Mouse (Mus musculus) forebrain, embryonic 12.5 days (tissue): ENCODE data around the gene Olfr630. TPM values are rescaled to one million over a fixed set of nuclear protein-coding genes. Genes with fewer than 3 reads are reported as not detected.

Source experiments
- ATAC-seq: fragments of 200-750 bp; cut with Nextera tagmentation; 2 replicates; pipeline ENCODE4 v1.8.0; 2017; ENCODE audit warnings: moderate TSS enrichment; ENCODE audit not compliant: low FRiP score
- H3K27ac ChIP-seq: fragments of 300-500 bp; sonication (generic); 2 replicates; pipeline ENCODE4 v1.5.1; 2016; ENCODE audit warnings: mild to moderate bottlenecking
- H3K27me3 ChIP-seq: fragments of 300-500 bp; sonication (generic); 2 replicates; pipeline ENCODE4 v1.6.1; 2016; ENCODE audit warnings: mild to moderate bottlenecking
- H3K36me3 ChIP-seq: fragments of 300-500 bp; sonication (generic); replicated peaks from 2 replicates; pipeline ENCODE4 v1.6.1; 2016; ENCODE audit warnings: mild to moderate bottlenecking
- H3K4me1 ChIP-seq: fragments of 300-500 bp; sonication (generic); 2 replicates; pipeline ENCODE4 v1.6.1; 2016
- H3K4me2 ChIP-seq: fragments of 300-500 bp; sonication (generic); 2 replicates; pipeline ENCODE4 v1.6.1; 2016; ENCODE audit warnings: mild to moderate bottlenecking, moderate library complexity
- H3K4me3 ChIP-seq: fragments of 300-500 bp; sonication (generic); replicated peaks from 2 replicates; pipeline ENCODE4 v1.5.1; 2016; ENCODE audit warnings: mild to moderate bottlenecking
- H3K9ac ChIP-seq: fragments of 300-500 bp; sonication (generic); 2 replicates; pipeline ENCODE4 v1.6.1; 2016; ENCODE audit warnings: mild to moderate bottlenecking
- H3K9me3 ChIP-seq: fragments of 300-500 bp; sonication (generic); 2 replicates; pipeline ENCODE4 v1.6.1; 2016
- WGBS: fragments of 180-500 bp; shearing (Covaris S2); methylation state at CpG from one replicate; pipeline ENCODE4 v1.1.7; 2016; 5-methylcytosine and 5-hydroxymethylcytosine counted together
- polyA plus RNA-seq: library from polyadenylated mRNA; unstranded; fragments of >200 nt; fragmentation: Nextera tagmentation; extraction: Ambion mirVana; gene quantifications from 2 replicates; pipeline ENCODE4 v1.2.1, GENCODE M21; 2016

Olfr630 gene
- polyA plus RNA-seq, 1 experiment from 2014 or later, result not detected

GRCm38 (mm10) chr7:103712024-103712423 lies 45.1 kb downstream of the Olfr630 start:
- ATAC-seq, result no peak
- 36% methylated on average over 2 of the region's 2 CpGs for WGBS

More at GRCm38 (mm10) chr7:103712024-103712423, 45.1 kb downstream of the Olfr630 start:
- H3K4me3 ChIP-seq, result no peak overlapping the region
- no peaks in the 10 kb centered on the region for H3K9me3 ChIP-seq
- H3K4me1 ChIP-seq, result no peaks in the 10 kb centered on the region
- H3K36me3 ChIP-seq, result no peaks in the 10 kb centered on the region
- H3K9ac ChIP-seq, result no peak overlapping the region
- H3K27ac ChIP-seq, result no peak overlapping the region
- no peak overlapping the region for H3K4me2 ChIP-seq
- no peaks in the 10 kb centered on the region for H3K27me3 ChIP-seq

Other genes with a start within 250 kb of the Olfr630 start
- gene Olfr610, start 245.2 kb downstream of the Olfr630 start, polyA plus RNA-seq, result not detected in 2 replicates
- not detected in 2 replicates for gene Olfr611, start 236.5 kb downstream of the Olfr630 start, polyA plus RNA-seq
- gene Olfr612, start 214.6 kb downstream of the Olfr630 start, polyA plus RNA-seq, result not detected in 2 replicates
- not detected in 2 replicates for gene Olfr613, start 209.3 kb downstream of the Olfr630 start, polyA plus RNA-seq
- not detected in 2 replicates for gene Olfr615, start 201.3 kb downstream of the Olfr630 start, polyA plus RNA-seq
- not detected in 2 replicates for gene Olfr616, start 188.2 kb downstream of the Olfr630 start, polyA plus RNA-seq
- gene Olfr617, start 184.3 kb downstream of the Olfr630 start, polyA plus RNA-seq, result not detected in 2 replicates
- not detected in 2 replicates for gene Olfr618, start 167.2 kb downstream of the Olfr630 start, polyA plus RNA-seq
- not detected in 2 replicates for gene Olfr619, start 156.8 kb downstream of the Olfr630 start, polyA plus RNA-seq
- gene Olfr620, start 144.8 kb downstream of the Olfr630 start, polyA plus RNA-seq, result not detected in 2 replicates
- not detected in 2 replicates for gene Olfr622, start 114.6 kb downstream of the Olfr630 start, polyA plus RNA-seq
- not detected in 2 replicates for gene Olfr623, start 93.6 kb downstream of the Olfr630 start, polyA plus RNA-seq
- gene Olfr624, start 86.1 kb downstream of the Olfr630 start, polyA plus RNA-seq, result 0.04 TPM in 2 replicates
- gene Olfr625-ps1, start 74.6 kb downstream of the Olfr630 start, polyA plus RNA-seq, result not detected in 2 replicates
- gene Olfr243, start 42.7 kb downstream of the Olfr630 start, polyA plus RNA-seq, result not detected in 2 replicates
- not detected in 2 replicates for gene Olfr628, start 27.0 kb downstream of the Olfr630 start, polyA plus RNA-seq
- gene Olfr629, start 12.4 kb downstream of the Olfr630 start, polyA plus RNA-seq, result not detected in 2 replicates
- gene Olfr69, start 14.3 kb upstream of the Olfr630 start, polyA plus RNA-seq, result not detected in 2 replicates
- gene Olfr68, start 22.4 kb upstream of the Olfr630 start, polyA plus RNA-seq, result not detected in 2 replicates
- not detected in 2 replicates for gene Olfr67, start 34.5 kb upstream of the Olfr630 start, polyA plus RNA-seq
- 599 and 788 TPM in 2 replicates for gene Hbb-bt, start 56.7 kb upstream of the Olfr630 start, polyA plus RNA-seq
- gene Hbb-bs, start 70.8 kb upstream of the Olfr630 start, polyA plus RNA-seq, result 465 and 620 TPM in 2 replicates
- gene Hbb-bh2, start 83.2 kb upstream of the Olfr630 start, polyA plus RNA-seq, result 0.50 TPM in 1 of 2 replicates, not detected in the other
- 427 and 624 TPM in 2 replicates for gene Hbb-bh1, start 85.8 kb upstream of the Olfr630 start, polyA plus RNA-seq
- 6,398 and 8,559 TPM in 2 replicates for gene Hbb-y, start 95.9 kb upstream of the Olfr630 start, polyA plus RNA-seq
- gene Olfr66, start 128.9 kb upstream of the Olfr630 start, polyA plus RNA-seq, result not detected in 2 replicates
- gene Olfr64, start 137.2 kb upstream of the Olfr630 start, polyA plus RNA-seq, result not detected in 2 replicates
- gene Olfr65, start 146.2 kb upstream of the Olfr630 start, polyA plus RNA-seq, result not detected in 2 replicates
- not detected in 2 replicates for gene Olfr631, start 171.5 kb upstream of the Olfr630 start, polyA plus RNA-seq
- gene Olfr632, start 177.0 kb upstream of the Olfr630 start, polyA plus RNA-seq, result not detected in 2 replicates
- not detected in 2 replicates for gene Olfr633, start 187.1 kb upstream of the Olfr630 start, polyA plus RNA-seq
- gene Olfr635, start 213.8 kb upstream of the Olfr630 start, polyA plus RNA-seq, result not detected in 2 replicates
- gene Olfr638, start 241.4 kb upstream of the Olfr630 start, polyA plus RNA-seq, result not detected in 2 replicates